Mouse (Mus musculus) lung, postnatal 0 days (tissue): Measurements from ENCODE around the gene Tmc7.

Experiments
- CTCF ChIP-seq: IDR thresholded peaks from 2 replicates; pipeline ENCODE4 v1.5.1; 2016; ENCODE audit warnings: antibody characterized with exemption, mild to moderate bottlenecking
- EP300 ChIP-seq: IDR thresholded peaks from 2 replicates; pipeline ENCODE4 v1.6.1; 2016; ENCODE audit warnings: antibody characterized with exemption, mild to moderate bottlenecking, control low read depth

DNA sequence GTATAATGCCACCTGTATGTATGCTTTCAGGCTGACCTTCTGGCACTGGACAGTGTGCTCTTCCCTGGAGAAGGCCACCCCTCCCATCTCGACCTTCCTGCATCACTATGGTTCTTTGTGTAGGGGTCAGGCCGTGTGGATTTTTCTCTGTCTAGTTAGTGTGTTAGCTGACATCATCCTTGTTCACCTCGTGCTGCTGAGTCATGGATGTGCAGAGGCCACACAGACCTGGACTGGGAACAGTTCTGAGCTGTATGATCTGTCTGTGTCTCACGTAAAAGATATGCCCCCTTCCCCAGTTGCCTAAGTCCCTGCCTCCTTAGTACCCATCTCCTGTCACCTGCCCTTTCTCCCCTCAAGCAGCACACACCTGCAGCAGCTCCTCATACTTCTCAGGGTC, 57.6 kb downstream of the Tmc7 start:
- TF ChIP-seq EP300 (no peak), CTCF (no peak)
